Mouse (Mus musculus) testis, postnatal 14 days (tissue): ENCODE measurements at regions not wholly inside any gene's neighbourhood (a gene's known extent, or its start where the extent isn't known, plus 50 kb on each side); places are given as distances from the start of the nearest gene placed in this dataset.

Source experiments
- DNase-seq: peaks from one replicate; pipeline ENCODE4 v3.0.0; 2021; ENCODE audit warnings: low spot score

DNA sequence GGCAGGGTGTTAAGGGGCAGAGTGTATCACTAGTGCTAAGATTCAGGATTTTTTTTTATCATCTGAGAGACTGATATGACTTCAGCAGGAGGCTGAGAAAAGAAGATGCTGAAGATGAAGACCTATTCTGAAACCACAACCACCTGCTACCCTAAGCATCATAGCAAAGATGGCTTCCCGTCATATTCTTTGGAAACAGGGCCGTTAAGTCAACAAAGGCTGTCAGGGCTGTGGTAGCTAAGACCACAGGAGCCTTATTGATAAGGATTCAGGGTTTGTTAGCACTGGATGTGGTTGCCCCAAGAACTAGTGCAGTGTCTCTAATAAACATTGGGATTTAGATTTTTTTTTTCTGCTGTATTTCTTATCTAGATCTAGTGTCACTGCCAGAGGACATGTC, 56.7 kb upstream of the Rasgrp1 start:
- DNase-seq = no peak

- no peak for DNase-seq
Measured at GRCm38 (mm10) chr2:117403425-117404175, 60.8 kb upstream of the Rasgrp1 start.

DNA sequence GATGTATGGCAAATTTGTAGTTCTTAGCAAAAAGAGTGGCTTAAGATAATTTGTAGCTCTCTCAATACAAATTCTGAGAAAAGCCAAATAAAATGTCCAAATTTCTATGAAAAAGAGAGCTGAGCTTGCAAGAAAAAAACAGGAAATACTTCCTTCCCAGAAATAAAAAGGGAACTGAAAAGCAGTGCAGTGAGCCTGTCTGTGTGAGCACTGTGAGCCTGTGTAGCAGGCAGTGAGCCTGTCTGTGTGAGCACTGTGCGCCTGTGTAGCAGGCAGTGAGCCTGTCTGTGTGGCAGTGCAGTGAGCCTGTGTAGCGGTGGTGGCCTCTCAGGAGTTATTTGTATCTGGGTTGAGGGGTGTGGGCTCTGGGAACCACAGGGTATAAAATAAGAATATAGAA, 62.7 kb upstream of the Rasgrp1 start:
- DNase-seq = no peak

DNA sequence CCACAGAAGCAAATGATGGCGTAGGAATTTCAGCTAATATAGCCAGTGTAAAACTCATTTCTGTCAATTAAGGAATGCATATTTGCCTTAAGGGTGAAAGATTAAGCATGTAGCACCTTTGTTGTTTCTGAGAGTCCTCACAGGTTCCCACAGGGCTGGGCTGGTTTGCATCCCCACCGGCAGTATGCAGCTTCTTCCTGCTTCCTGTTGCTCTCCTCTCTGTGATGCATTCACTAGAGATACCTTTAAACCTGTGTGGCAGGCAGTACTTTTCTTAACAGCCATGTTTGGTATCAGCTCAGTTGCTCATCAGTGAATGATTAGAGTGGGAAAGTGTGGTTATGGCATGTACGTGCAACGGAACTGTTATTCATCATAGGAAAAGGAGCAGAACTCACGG, 65.4 kb upstream of the Rasgrp1 start:
- DNase-seq = no peak

GRCm38 (mm10) chr2:117412045-117412606, 69.3 kb upstream of the Rasgrp1 start:
- DNase-seq = no peak

GRCm38 (mm10) chr2:117417229-117417970, 74.6 kb upstream of the Rasgrp1 start:
- DNase-seq = no peak

DNA sequence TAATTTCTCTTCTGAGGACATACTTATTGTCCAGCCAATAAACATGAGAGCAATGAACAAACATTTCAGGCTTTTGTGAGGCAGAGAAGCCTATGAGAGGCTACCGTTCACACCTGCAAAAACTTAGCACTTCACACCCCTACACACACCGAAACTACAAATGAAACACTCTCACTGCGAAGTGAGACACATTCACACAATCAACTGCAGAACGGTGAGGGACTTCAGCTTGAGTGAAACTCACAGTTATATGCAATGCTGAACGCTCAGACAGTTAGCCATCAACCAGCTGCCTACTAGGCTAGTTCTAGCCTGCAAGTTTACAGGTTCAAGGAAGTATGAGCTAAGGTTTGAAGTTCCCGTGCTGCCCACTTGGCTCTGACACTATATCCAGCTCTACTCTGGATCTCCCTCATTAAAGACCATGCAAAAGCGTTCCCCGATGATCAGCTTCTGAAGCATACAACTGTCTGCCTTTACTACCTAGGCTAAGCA, 75.4 kb upstream of the Rasgrp1 start:
- no peak for DNase-seq

DNA sequence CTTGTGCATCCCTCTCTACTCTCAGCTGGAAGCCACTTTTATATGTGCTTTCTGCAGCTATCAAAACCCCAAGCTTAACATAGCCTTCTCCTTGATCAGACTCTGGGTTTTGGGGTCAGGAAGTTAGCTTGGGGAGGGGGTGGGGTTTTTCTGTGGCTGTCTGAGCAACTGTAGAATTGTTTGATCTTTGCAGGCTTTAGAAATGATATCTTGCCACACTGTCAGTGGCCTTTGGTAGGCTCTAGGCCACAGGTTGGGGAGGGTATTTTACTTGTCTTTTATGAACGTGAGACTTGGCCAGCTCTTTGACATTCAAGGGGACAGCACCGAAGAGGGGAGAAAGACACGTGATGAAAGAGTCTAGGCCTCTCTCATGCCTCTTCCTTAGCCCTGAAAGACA, 75.9 kb upstream of the Rasgrp1 start:
- no peak for DNase-seq

- no peak for DNase-seq
Measured at GRCm38 (mm10) chr2:117421376-117421775, 78.6 kb upstream of the Rasgrp1 start.

GRCm38 (mm10) chr2:117422756-117423155, 80.0 kb upstream of the Rasgrp1 start:
- no peak for DNase-seq

GRCm38 (mm10) chr2:117429205-117429604, 86.4 kb upstream of the Rasgrp1 start:
- DNase-seq = no peak

GRCm38 (mm10) chr2:117432010-117432409, 89.2 kb upstream of the Rasgrp1 start:
- DNase-seq = no peak

DNA sequence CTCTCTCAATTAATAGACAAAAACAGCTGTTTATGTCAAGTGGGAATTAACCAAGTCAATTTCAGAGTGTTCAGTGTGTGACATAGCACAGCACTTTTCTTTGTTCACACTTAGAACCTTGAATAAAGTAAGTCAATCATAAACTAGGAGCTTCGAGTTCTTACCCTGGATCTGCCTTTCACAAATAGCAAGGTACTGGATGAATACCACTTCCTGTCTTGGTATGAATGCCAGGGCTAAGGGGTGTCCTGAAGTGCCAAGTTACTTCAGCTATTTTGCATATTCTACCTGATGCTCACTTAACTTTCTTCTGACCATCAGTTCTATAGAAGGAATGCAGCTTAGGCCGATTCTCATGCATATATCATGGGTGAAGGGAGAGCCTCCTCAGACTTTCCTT, 90.1 kb upstream of the Rasgrp1 start:
- DNase-seq = no peak

DNA sequence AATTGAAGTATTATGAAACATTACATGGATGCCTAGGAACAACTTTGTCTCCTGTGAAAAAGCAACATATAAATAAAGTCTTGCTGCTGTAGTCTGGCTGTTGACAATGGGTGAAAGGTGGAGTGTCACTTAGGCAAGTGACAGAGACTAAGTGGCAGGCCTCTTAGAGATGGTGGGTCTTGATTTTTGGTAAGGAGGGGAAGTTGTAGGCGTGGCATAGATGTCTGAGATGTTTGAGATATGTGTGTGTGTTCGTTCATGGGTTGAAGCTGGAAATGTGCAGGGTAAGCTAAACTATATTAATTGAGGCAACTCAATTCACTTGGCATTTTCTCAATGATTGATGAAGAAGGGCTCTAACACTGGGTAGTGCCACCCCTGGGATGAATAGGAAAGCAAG, 90.7 kb upstream of the Rasgrp1 start:
- DNase-seq = no peak

DNA sequence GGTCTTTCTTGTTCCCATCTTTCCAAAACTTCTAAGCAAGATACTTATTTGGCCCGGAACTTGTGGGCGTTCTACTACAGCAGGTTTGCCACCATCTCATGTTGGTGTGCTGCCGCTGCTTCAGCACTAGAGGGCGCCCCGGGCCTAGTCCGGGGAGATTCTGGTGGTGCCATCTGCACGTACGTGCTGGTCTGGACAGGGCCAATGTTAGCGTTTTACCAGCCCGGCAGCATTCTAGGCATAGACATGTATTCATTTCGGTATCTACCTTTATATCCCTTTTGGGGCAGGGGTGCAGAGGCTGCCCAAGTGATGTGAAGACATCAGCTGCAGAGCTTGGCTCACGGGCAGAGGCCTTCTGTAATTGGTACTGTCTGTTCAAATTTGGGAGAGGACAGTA, 95.3 kb upstream of the Rasgrp1 start:
- peak; percentile 58 for DNase-seq

DNA sequence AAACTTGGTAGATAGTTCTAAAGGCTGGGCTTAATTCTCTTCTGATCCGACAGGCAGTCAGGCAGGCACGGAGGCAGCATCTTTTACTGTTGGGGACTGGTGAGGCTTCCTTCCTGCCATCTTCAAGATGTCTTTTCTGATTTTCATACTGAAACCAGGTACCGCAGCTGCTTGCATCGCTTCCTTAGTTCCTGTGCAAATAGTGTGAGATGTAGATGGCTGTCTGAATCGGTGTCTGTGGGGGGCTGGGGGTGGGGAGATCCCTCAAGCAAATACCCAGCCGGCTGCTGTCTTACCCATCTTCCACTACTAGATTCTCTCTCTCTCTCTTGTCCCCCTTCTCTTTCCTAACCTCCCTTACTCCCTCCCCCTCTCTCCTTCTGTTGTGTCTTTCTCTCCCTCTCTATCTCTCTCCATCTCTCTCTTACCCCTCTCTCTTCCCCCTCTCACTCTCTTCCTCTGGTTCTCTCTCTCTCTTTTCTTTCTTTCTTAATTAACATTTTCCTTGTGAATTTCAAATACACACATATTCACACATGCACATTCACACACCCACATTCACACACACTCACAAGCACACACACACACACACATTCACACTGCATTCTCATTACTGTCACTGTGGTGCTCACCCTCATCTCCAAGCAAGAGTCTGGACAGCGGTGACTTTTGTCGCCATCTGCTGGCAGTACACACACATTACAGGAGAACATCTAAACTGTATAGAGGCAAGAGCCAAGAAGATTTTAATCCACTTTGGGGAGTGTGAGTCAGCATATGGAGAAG, 96.0 kb upstream of the Rasgrp1 start:
- peak; percentile 31 for DNase-seq

- no peak for DNase-seq
Measured at GRCm38 (mm10) chr2:117439372-117440183, 96.8 kb upstream of the Rasgrp1 start.

GRCm38 (mm10) chr2:117440801-117441281, 98.0 kb upstream of the Rasgrp1 start:
- no peak for DNase-seq

DNA sequence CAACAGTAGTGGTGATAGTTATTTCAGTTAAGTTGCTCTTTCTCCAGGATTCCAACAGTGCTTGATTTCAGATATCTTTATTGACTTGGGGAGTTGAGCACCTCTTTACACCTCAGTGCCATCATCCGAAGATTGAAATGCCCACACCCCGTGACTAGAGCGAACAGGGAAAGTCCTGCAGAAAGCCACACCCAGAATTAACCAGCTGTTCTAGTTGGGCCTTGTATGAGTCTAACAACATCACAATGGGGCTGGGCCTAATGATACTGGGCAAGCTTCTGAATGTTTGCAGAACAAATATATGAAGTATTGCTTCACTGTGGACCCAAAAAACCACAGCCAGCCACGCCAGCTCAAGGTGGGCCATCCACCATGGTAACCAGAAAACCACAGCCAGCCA, 100.1 kb upstream of the Rasgrp1 start:
- DNase-seq = no peak

- no peak for DNase-seq
Measured at GRCm38 (mm10) chr2:117444671-117445070, 101.9 kb upstream of the Rasgrp1 start.

GRCm38 (mm10) chr2:117446876-117447275, 104.1 kb upstream of the Rasgrp1 start:
- DNase-seq = no peak
